Mouse (Mus musculus) frontal cortex, adult (tissue): Measurements from ENCODE around the gene Rps6ka2.
A peak's percentile ranks its signal among the peaks of the same experiment; 100 is the strongest.
"Not testable (repeated sequence)": the region's sequence is repeated elsewhere in the genome, so short reads cannot be mapped to it uniquely, and the experiment has no call there.

ENCODE experiments used
- ATAC-seq: cut with Nextera tagmentation; 2 replicates; pipeline ENCODE4 v1.9.2; 2017; ENCODE audit warnings: mild to moderate bottlenecking, moderate library complexity, mixed read lengths; ENCODE audit not compliant: low TSS enrichment

Gene Rps6ka2

GRCm38 (mm10) chr17:7169627-7170303 lies at the start of gene Rps6ka2:
Gene Rps6ka2 (plus strand): TSS chr17:7170115.
- ATAC-seq = peak; percentile 96

- ATAC-seq = not testable (repeated sequence)
Observed at GRCm38 (mm10) chr17:7120835-7121234, 49.1 kb upstream of the Rps6ka2 start.

DNA sequence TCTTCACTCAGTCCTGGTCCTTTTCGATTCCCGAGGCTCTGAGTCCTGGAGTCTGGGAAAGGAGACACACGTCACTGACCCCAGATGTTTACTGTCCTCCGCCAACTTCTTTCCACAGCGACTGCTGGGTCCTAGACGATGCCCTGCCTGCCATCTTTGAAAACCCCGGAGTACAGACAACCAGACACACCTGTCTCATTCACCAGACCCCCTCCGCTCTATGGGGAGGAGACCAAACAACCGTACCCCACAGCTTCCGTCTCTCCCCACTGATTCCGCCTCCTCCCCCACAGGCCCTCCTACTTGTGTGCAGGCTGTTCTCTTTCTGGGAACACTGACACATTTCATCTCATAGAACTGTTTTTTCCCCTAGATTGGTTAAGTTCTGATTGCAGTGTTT lies 47.4 kb upstream of the Rps6ka2 start:
- ATAC-seq = peak; percentile 8; the same call in 1 of the 2 replicates

GRCm38 (mm10) chr17:7126475-7126874 lies 43.4 kb upstream of the Rps6ka2 start:
- not testable (repeated sequence) for ATAC-seq

GRCm38 (mm10) chr17:7134002-7134401 lies 35.9 kb upstream of the Rps6ka2 start:
- not testable (repeated sequence) for ATAC-seq

- ATAC-seq = not testable (repeated sequence)
Observed at GRCm38 (mm10) chr17:7135277-7135676, 34.6 kb upstream of the Rps6ka2 start.

DNA sequence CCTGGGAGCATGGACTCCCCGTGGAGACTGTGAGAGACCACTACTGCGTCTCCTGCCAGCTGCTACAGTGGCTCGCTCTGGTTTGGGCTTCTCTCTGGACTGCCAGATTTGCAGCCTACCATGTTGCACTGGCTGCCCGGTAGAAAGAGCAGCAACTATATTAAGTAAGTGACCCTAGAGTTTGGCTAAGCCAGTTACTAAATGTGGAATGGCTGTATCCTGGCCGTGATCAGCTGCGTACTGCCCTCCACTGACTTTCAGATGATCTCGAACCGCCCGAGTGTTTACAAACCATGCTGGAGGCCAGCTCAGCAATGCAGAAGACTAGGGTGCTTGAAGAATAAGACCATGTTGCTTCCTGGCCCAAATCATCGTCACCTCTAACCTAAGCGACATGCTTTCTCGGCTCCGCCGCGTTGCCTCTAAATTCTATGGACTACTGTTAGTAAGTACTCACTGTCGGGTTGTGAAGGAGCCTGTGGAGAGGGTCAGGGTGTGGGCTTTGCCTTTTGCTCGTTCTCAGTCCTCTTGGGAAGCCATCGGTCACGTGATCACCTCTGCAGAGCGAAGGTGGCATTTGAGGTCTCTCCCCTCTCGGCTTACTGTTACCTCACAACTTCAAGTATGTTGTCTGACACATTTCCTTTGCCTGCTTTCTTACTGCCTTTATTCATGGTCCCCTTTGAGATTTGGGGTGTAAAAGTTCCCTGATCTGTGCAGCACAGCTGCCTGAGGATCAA lies 31.6 kb upstream of the Rps6ka2 start:
- ATAC-seq = no peak

DNA sequence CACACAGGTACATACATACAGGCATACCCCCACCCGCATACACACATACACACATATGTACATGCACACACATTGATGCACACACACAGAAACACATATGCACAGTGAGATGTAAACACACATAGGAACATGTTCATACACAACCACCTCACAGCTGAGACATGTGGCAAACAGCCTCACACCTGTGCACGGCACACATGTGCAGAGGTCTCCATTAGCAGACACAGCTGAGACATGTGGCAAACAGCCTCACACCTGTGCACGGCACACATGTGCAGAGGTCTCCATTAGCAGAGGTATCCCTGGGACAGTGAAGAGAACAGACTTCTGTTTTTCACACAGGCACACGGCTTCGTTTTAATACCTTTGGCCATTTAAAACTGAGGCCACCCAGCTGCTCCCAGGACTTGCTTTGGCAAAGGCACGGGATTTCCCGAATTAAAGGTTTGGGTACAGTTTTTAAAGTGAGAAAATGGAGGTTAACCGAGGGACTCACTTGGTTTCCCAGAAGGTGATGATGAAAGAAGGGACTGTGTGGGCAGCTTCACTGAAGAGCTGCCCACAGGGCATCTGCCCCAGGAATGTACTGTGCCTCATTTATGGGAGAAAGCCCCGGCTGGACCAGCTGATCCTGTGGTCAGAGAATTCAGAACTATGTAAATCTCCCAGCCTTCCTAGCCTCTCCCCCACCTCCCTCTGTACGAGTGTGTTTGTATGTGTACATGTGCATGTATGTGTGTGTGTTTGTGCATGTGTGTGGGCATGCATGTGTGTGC lies 29.3 kb upstream of the Rps6ka2 start:
- peak; percentile 53 for ATAC-seq

DNA sequence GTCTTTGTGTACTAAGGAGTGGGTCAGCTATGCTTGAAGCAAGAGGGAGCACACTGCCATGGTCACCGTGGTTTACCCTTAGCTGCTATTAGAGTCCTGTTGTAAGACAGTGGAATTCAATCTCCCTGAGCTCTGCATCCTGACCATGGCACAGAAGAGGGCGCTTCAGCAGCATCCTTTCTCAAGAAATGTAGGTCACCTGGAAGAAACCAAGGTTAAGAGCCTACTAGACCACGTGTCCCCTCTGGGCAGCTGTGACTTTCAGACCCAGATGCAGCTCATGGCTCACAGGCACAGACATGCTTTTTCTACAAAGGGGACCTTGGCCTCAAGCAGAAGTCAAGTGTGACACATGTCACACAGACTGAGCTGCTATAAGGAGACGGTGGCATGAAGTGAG lies 27.5 kb upstream of the Rps6ka2 start:
- ATAC-seq = peak; percentile 45; the same call in 1 of the 2 replicates

- no peak for ATAC-seq
Observed at GRCm38 (mm10) chr17:7143885-7144518, 25.9 kb upstream of the Rps6ka2 start.

DNA sequence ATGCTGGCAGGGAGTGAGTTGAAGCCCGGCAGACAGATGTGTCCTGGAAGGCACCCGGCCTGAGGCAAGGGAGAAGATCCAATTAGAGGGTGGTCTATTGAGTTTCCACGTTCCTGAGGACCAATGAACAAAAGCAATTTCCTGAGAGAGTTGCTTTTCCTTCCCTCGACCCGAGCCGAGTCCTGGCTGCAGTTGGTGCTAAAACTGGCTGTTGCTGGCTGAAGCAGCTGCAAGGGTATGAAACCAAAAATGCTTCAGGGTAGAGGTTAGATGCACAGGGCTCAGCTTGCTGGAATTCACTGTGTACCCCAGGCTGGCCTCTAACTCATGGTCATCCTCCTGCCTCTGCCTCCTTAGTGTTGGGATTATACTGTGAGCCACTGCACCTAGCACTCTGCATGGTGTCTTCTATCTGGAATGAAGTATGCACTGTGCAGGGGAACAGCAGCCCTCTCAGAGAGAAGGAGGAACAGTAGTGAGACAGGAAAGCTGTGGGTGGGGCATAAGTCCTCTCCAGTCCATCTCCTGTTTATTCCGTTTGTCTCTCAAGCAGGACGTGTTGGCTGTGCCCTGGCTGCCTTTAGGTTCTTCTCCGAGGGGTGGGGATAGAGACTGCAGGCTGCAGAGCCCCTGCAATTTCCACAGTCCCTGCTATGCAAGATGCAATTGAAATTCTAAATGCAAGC lies 24.4 kb upstream of the Rps6ka2 start:
- peak; percentile 51; the same call in 1 of the 2 replicates for ATAC-seq

GRCm38 (mm10) chr17:7146479-7146878 lies 23.4 kb upstream of the Rps6ka2 start:
- no peak for ATAC-seq

DNA sequence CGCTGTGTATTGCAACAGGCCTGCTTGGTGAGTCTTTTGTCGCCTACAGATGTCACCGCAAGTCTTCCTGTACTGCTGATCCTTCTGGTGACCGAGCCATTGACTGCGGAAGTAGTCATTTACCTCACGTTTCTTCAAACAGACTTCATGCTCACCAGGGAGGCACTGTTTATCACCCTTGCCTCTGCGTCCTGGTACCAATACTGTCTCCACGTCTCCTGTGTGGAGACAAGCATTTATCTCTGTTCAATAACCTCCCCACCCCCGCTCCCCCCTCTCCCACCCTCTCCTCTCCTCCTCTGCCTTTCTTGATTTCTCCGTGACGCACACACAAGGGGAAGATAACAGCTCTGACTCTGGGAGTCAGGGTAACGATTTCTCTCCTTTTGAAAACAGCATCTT lies 22.0 kb upstream of the Rps6ka2 start:
- ATAC-seq = no peak

GRCm38 (mm10) chr17:7149328-7150195 lies 20.4 kb upstream of the Rps6ka2 start:
- ATAC-seq = no peak

DNA sequence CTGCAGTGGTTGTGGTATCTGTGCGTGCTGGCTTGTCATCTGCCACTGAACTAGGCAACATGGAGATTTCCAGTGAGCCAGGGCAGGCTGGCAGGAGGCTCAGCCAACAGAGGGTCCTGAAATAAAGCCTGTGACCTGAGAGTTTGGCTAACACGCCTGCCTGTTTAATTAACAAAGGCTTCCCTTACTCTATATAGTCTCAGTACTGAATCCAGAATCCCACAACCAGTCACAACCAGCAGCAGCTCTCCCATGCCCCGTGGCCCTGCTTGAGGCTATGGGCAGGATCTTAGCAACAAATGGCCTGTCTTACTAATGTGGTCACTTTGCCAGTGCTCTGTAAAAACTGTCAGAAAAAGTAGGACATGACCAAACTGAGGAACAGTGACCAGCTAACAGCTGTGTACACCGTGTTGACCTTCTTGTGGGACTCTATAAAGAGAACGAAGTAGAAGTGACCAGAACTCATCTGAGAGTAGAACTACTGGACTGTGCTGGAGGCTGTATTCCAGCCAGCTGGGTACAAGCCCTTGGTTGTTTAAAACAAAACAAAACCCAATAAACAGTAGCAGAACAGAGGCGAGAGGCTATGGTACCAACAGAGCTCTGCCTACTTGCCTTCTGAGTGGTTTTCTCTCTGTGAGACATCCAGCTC lies 18.3 kb upstream of the Rps6ka2 start:
- no peak for ATAC-seq

DNA sequence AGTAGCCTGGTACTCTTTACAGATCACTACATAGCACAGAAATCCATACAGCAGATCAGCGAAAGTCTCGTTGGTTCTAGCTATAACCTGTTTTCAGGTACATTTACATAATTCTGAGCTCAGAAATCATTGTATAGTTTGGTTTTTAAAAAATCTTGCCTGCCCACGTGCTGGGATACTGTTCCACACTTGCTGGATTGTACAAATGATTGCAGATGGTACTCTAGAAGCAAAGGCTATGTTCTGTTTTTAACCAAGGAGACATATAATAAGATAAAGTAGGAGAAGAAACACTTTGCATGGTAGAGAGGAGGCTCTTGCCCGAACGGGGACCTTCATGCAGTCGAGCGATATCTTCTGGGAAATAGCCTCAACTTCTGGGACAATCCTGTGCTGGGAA lies 17.3 kb upstream of the Rps6ka2 start:
- peak; percentile 55 for ATAC-seq

DNA sequence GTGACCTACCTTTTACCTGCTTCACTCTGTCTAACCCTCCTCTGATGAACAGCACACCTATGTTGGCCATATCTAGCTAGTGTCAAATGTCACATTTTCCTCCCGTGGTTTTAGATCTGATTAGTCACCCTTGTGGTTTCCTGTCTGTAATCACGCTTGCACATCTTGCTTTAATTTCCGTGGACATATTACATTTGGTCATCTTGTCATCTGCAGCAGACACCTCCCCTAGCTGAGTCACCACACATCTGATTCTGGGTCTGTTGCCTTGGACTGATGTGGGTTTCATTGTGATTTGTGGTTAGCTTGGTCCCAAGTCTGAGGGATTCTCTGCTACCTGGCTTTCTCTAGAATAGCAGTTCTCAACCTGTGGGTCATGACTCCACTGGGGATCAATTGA lies 6.0 kb upstream of the Rps6ka2 start:
- no peak for ATAC-seq

DNA sequence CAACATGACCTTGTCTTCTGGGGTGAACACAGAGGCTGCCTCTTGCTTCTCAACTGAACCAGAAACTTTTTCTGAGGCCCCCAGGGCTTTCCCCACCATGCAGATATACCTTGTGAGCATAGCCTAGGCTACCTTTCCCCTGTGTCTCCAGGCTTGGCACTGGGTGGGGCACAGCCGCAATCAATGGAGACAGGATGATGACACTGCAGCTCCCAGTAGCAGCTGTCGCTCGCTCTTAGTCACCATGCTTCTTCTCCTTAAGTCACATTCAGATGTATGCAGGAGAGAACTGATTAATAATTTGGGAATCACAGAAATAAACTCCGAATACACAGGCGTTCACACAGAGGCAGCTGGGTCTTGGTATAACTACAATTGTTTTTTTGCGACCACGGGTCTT lies 4.4 kb upstream of the Rps6ka2 start:
- ATAC-seq = no peak

DNA sequence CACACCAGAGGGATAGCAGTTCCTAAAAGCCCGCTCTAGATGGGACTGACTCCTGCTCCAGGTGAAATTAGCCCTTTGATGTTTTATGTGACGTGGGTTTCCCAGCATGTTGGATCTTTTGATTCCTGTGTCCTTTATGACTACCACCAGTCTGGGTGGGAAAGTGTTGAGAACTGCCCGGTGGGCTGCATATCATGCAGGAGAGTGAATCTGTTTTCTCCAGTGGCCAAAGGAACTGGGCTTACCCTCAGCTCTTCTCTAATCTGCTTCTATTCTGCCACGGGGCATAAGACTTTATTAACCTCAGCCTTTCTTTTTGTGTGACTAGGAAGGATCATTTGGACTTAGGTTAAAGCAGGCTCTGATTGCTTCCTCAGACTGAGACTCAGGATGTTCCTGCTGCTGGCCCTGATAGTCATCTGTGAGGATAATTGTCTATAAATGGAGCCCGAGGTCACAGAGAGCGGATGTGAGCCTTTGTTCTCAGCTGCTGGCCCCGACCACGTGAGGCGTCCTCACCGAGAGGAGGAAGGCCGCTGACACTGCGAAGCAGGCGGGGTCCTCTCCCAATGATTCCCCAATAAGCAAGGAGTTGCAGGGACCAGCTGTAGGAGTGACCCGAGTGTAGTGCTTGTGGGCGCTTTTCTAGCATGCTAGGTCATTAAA lies 821 bp upstream of the Rps6ka2 start:
- ATAC-seq = peak; percentile 20; the same call in 1 of the 2 replicates
